Mouse (Mus musculus) WW6 (cell line): ENCODE measurements around the gene Cntnap5a.

Experiments used
- DNase-seq: peaks from one replicate; pipeline ENCODE4 v3.0.0-alpha.2; 2013; ENCODE audit warnings: low read depth, low spot score

The Cntnap5a gene

GRCm38 (mm10) chr1:116366171-116366570 is 681.6 kb downstream of the Cntnap5a start:
- DNase-seq, result no peak

- DNase-seq, result peak; percentile 7
Observed at GRCm38 (mm10) chr1:116366806-116367205, 682.2 kb downstream of the Cntnap5a start.

- no peak for DNase-seq
Observed at GRCm38 (mm10) chr1:116367572-116367971, 683.0 kb downstream of the Cntnap5a start.

GRCm38 (mm10) chr1:116370817-116371216 is 686.3 kb downstream of the Cntnap5a start:
- no peak for DNase-seq

- no peak for DNase-seq
Observed at GRCm38 (mm10) chr1:116373551-116373950, 689.0 kb downstream of the Cntnap5a start.

GRCm38 (mm10) chr1:116392390-116392789 is 707.8 kb downstream of the Cntnap5a start:
- no peak for DNase-seq

GRCm38 (mm10) chr1:116401996-116402656 is 717.6 kb downstream of the Cntnap5a start:
- DNase-seq, result no peak

GRCm38 (mm10) chr1:116409836-116410235 is 725.3 kb downstream of the Cntnap5a start:
- DNase-seq, result no peak

GRCm38 (mm10) chr1:116428396-116428795 is 743.8 kb downstream of the Cntnap5a start:
- DNase-seq, result no peak

GRCm38 (mm10) chr1:116455115-116455717 is 770.7 kb downstream of the Cntnap5a start:
- DNase-seq, result no peak

- DNase-seq, result peak; percentile 7
Observed at GRCm38 (mm10) chr1:116477703-116478102, 793.1 kb downstream of the Cntnap5a start.

- DNase-seq, result no peak
Observed at GRCm38 (mm10) chr1:116488780-116489569, 804.4 kb downstream of the Cntnap5a start.

GRCm38 (mm10) chr1:116577969-116578666 is 893.6 kb downstream of the Cntnap5a start:
- no peak for DNase-seq

GRCm38 (mm10) chr1:116616272-116616671 is 931.7 kb downstream of the Cntnap5a start:
- DNase-seq, result no peak
